Mouse (Mus musculus) neural tube, embryonic 15.5 days (tissue): ENCODE measurements around the gene Rasal2. TPM values are rescaled to one million over a fixed set of nuclear protein-coding genes. Genes with fewer than 3 reads are reported as not detected.
A peak's percentile ranks its signal among the peaks of the same experiment; 100 is the strongest.

Experiments
- ATAC-seq: fragments of 200-750 bp; cut with Nextera tagmentation; 2 replicates; pipeline ENCODE4 v1.8.0; 2017; ENCODE audit warnings: mild to moderate bottlenecking, moderate TSS enrichment, moderate library complexity; ENCODE audit not compliant: low FRiP score
- H3K27ac ChIP-seq: fragments of 300-500 bp; sonication (generic); replicated peaks from 2 replicates; pipeline ENCODE4 v1.5.1; 2015; ENCODE audit warnings: mild to moderate bottlenecking, inconsistent platforms
- H3K27me3 ChIP-seq: fragments of 300-500 bp; sonication (generic); replicated peaks from 2 replicates; pipeline ENCODE4 v1.6.1; 2015; ENCODE audit warnings: inconsistent platforms
- H3K36me3 ChIP-seq: fragments of 300-500 bp; sonication (generic); 2 replicates; pipeline ENCODE4 v1.6.1; 2015; ENCODE audit warnings: inconsistent platforms
- H3K4me1 ChIP-seq: fragments of 300-500 bp; sonication (generic); 2 replicates; pipeline ENCODE4 v1.6.1; 2015; ENCODE audit warnings: inconsistent platforms
- H3K4me2 ChIP-seq: fragments of 300-500 bp; sonication (generic); 2 replicates; pipeline ENCODE4 v1.6.1; 2015; ENCODE audit warnings: inconsistent platforms, mild to moderate bottlenecking, moderate library complexity
- H3K4me3 ChIP-seq: fragments of 300-500 bp; sonication (generic); replicated peaks from 2 replicates; pipeline ENCODE4 v1.5.1; 2015; ENCODE audit warnings: mild to moderate bottlenecking, inconsistent platforms
- H3K9ac ChIP-seq: fragments of 300-500 bp; sonication (generic); replicated peaks from 2 replicates; pipeline ENCODE4 v1.6.1; 2015; ENCODE audit warnings: mild to moderate bottlenecking, inconsistent platforms
- H3K9me3 ChIP-seq: fragments of 300-500 bp; sonication (generic); replicated peaks from 2 replicates; pipeline ENCODE4 v1.6.1; 2016; ENCODE audit warnings: inconsistent platforms
- WGBS: fragments of 180-500 bp; shearing (Covaris S2); methylation state at CpG from one replicate; pipeline ENCODE4 v1.1.7; 2015; ENCODE audit warnings: mixed read lengths; 5-methylcytosine and 5-hydroxymethylcytosine counted together
- polyA plus RNA-seq: library from polyadenylated mRNA; unstranded; fragments of >200 nt; fragmentation: Nextera tagmentation; extraction: Ambion mirVana; gene quantifications from 2 replicates; pipeline ENCODE4 v1.2.1, GENCODE M21; 2015

The Rasal2 gene
- polyA plus RNA-seq, result 34.2 and 39.1 TPM in 2 replicates

- Histone ChIP-seq H3K4me1 (peaks cover 13% of the 10 kb centered on the region), H3K4me3 (peak within 1 kb of the TSS; percentile 94), H3K9me3 (no peaks in the 10 kb centered on the region), H3K27ac (peak within 1 kb of the TSS; percentile 98), H3K27me3 (no peaks in the 10 kb centered on the region), H3K9ac (peak within 1 kb of the TSS; percentile 85), H3K4me2 (peak within 1 kb of the TSS; percentile 72), H3K36me3 (no peaks in the 10 kb centered on the region)
- under 1% methylated on average over 62 of the region's 62 CpGs for WGBS
- peak; percentile 99 for ATAC-seq
These were observed at the start of gene Rasal2 for GRCm38 (mm10) chr1:157412454-157413369. Rasal2 (minus strand) TSS chr1:157412595.

GRCm38 (mm10) chr1:157461276-157461675, 48.9 kb upstream of the Rasal2 start:
- no peak overlapping the region for H3K27ac ChIP-seq
- no peak overlapping the region for H3K4me3 ChIP-seq
- H3K4me1 ChIP-seq, result peaks cover 10% of the 10 kb centered on the region
- H3K4me2 ChIP-seq, result no peak overlapping the region
- no peak overlapping the region for H3K9ac ChIP-seq
- H3K36me3 ChIP-seq, result no peaks in the 10 kb centered on the region
- no peaks in the 10 kb centered on the region for H3K9me3 ChIP-seq
- no peak for ATAC-seq
- no peaks in the 10 kb centered on the region for H3K27me3 ChIP-seq
- 98% methylated on average over 5 of the region's 5 CpGs for WGBS

GRCm38 (mm10) chr1:157459904-157460303, 47.5 kb upstream of the Rasal2 start:
- H3K4me1 ChIP-seq, result peaks cover 10% of the 10 kb centered on the region
- no peak overlapping the region for H3K4me2 ChIP-seq
- H3K27ac ChIP-seq, result no peak overlapping the region
- 94% methylated on average over 5 of the region's 5 CpGs for WGBS
- no peak overlapping the region for H3K4me3 ChIP-seq
- H3K36me3 ChIP-seq, result no peaks in the 10 kb centered on the region
- ATAC-seq, result no peak
- no peaks in the 10 kb centered on the region for H3K9me3 ChIP-seq
- no peak overlapping the region for H3K9ac ChIP-seq
- no peaks in the 10 kb centered on the region for H3K27me3 ChIP-seq

- H3K9me3 ChIP-seq, result no peaks in the 10 kb centered on the region
- H3K27ac ChIP-seq, result no peak within 1 kb of the TSS
- 4% methylated on average over 27 of the region's 29 CpGs for WGBS
- no peaks in the 10 kb centered on the region for H3K27me3 ChIP-seq
- peak; percentile 79 for ATAC-seq
- H3K4me2 ChIP-seq, result peak within 1 kb of the TSS; percentile 55
- H3K36me3 ChIP-seq, result no peaks in the 10 kb centered on the region
- H3K4me1 ChIP-seq, result peaks cover 10% of the 10 kb centered on the region
- peak within 1 kb of the TSS; percentile 31 for H3K4me3 ChIP-seq
- peak within 1 kb of the TSS; percentile 42; the same call in 1 of the 2 replicates for H3K9ac ChIP-seq
These were observed 46.2 kb upstream of the Rasal2 start, which contains the start of gene Cryzl2 for GRCm38 (mm10) chr1:157458421-157459208. Cryzl2 (plus strand) TSS chr1:157458577.

DNA sequence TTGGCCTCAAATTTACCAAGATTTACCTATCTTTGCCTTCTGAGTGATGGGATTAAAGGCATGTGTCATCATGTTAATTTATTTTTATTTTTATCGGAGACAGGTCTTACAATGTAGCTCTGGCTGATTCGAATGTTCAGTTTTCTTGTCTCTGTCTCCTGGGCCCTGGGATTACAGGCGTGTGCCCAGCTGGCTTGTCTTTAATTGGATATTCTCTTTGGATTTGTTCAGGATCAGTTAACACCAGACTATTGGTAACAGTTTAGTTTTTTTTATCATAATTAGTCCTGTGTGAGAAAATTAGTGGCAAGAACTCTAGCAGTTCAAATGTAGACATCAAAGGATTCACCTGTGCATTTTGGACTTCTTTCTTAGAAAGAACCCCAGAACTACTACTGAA, 45.4 kb upstream of the Rasal2 start:
- Histone ChIP-seq H3K4me2 (no peak overlapping the region), H3K9ac (no peak overlapping the region), H3K4me1 (peaks cover 12% of the 10 kb centered on the region), H3K27me3 (no peaks in the 10 kb centered on the region), H3K36me3 (no peaks in the 10 kb centered on the region), H3K9me3 (no peaks in the 10 kb centered on the region), H3K4me3 (no peak overlapping the region), H3K27ac (no peak overlapping the region)
- ATAC-seq, result no peak
- 40% methylated on average over 3 of the region's 3 CpGs for WGBS

- no peak for ATAC-seq
- 73% methylated on average over 6 of the region's 6 CpGs for whole genome bisulfite sequencing
These were observed 42.5 kb upstream of the Rasal2 start for GRCm38 (mm10) chr1:157454876-157455275.

DNA sequence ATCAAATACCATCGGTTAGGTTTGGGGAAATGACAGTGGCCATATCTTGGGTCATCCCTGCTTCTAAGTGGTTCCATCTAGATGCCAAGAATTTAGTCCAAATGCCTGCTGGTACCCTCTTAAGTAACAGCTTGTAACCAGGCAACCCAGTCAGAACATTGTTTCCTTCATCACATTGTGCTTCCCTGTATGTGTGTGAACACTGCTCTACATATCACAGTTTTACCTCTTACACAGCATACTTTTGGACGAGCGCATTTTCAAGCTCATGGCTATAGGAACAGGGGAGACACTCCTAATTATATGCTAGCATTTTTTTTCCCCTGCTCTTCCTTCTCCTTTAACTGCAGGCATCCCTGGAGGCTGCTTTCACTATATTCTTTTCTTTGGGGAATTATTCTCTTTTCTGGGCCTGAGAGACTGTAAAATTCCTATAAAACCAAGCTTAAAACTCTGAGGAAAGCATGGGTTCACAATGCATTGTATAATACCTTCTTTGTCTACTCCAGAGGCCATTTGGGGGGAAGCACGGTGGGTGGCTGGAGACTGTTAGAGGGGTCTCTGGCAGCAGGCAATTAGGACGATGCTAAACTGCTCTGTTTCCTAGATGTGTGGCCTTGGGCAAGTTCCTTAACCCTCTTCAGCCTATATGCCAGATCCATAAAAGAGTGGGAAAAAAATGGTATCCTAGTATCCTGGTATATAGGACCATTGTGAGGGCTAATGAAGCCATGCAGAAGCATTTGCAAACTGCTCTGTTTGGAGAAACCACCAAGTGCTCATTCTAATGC, 40.6 kb upstream of the Rasal2 start:
- ATAC-seq, result no peak
- WGBS, result 22% methylated on average over 5 of the region's 5 CpGs
- Histone ChIP-seq H3K9ac (no peak overlapping the region), H3K4me2 (no peak overlapping the region), H3K36me3 (no peaks in the 10 kb centered on the region), H3K4me1 (peaks cover 21% of the 10 kb centered on the region), H3K9me3 (no peaks in the 10 kb centered on the region), H3K27me3 (no peaks in the 10 kb centered on the region; the same call in 1 of the 2 replicates), H3K4me3 (no peak overlapping the region), H3K27ac (no peak overlapping the region)

More at GRCm38 (mm10) chr1:157454876-157455275, 42.5 kb upstream of the Rasal2 start:
- no peaks in the 10 kb centered on the region for H3K9me3 ChIP-seq
- no peak overlapping the region for H3K27ac ChIP-seq
- no peaks in the 10 kb centered on the region for H3K36me3 ChIP-seq
- no peak overlapping the region for H3K9ac ChIP-seq
- no peak overlapping the region for H3K4me3 ChIP-seq
- no peaks in the 10 kb centered on the region; the same call in 1 of the 2 replicates for H3K27me3 ChIP-seq
- H3K4me1 ChIP-seq, result peaks cover 21% of the 10 kb centered on the region
- no peak overlapping the region for H3K4me2 ChIP-seq

DNA sequence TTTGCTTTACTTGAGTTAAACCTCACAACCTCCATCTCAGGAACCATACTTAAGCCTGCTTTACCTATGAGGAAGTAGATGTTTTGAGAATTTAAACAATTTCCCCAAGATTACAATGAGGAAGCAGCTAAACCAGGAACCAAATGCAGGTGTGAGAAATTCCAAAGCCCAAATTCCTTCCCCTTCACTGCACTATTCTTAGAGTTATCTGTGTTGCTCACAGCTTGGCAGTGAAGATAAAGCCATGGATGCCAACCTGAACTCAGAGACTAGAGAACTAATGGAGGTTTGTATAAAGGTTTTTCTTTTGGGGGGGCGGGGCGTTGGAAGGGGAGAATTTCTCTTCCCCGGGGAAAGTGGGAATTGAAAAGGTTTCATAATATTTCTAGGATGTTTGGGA, 39.9 kb upstream of the Rasal2 start:
- no peaks in the 10 kb centered on the region for H3K9me3 ChIP-seq
- whole genome bisulfite sequencing, result 83% methylated on average over 3 of the region's 3 CpGs
- no peaks in the 10 kb centered on the region; the same call in 1 of the 2 replicates for H3K27me3 ChIP-seq
- H3K4me1 ChIP-seq, result peaks cover 21% of the 10 kb centered on the region
- no peaks in the 10 kb centered on the region for H3K36me3 ChIP-seq
- no peak for ATAC-seq
- H3K4me3 ChIP-seq, result no peak overlapping the region
- H3K27ac ChIP-seq, result no peak overlapping the region
- no peak overlapping the region for H3K4me2 ChIP-seq
- no peak overlapping the region for H3K9ac ChIP-seq

DNA sequence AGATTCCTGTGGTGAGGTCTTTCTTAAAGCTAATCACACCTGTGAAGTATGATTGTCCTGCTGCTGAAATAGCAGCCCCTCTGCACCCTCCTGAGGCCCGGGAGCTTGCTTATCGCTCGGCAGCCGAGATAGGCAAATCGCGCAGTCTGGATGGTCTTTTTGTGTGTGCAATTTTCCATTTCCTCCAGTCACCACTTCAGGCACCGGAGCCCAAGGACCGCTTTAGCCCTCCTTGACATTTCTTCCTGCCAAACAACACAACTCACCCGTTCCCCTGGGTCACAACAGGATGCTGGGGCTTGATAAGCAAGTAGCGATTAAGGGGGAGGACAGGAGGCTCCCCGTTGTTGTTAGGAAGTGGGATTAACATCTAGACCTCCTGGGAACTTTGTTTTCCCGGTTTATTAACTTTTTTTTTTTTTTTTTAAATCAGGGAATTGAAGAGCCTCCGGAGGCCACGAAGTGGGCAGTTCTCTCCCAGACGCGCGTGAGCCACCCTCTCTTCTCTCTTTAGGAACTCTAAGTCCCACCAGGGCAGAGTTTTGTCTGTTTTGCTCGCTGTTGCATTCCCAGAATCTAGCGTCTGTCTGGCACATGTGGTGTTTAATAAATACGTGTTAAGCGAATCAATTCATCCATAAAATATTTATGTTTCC, 37.7 kb upstream of the Rasal2 start:
- Histone ChIP-seq H3K36me3 (no peaks in the 10 kb centered on the region), H3K27ac (no peak overlapping the region), H3K9ac (0 out of 2 replicates have a peak overlapping the region, but pooled peaks have one; percentile 26), H3K9me3 (no peaks in the 10 kb centered on the region), H3K4me2 (peak overlapping the region; percentile 49), H3K27me3 (no peaks in the 10 kb centered on the region; the same call in 1 of the 2 replicates), H3K4me1 (peaks cover 21% of the 10 kb centered on the region), H3K4me3 (peak overlapping the region; percentile 21)
- 14% methylated on average over 21 of the region's 21 CpGs for WGBS
- no peak for ATAC-seq

DNA sequence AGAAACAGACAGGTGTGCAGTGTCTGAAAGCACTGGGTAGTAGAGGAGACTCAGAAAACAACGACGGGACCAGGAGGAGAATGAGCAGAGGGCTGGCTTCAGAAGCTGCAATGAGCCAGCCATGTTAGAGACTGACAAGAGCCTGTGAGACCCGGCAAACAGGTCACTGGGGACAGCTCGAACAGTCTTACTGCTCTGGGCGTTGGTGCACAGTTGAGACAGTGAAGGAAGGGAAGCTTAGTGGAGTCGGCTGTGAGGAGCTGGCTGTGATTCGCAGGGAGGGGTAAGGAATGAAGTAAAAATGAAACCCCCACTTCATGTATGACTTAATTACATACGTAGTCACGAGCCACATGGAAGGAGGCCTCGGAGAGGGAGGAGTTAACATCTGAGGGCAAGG, 37.1 kb upstream of the Rasal2 start:
- ATAC-seq, result no peak
- peak overlapping the region; percentile 49 for H3K4me2 ChIP-seq
- 19% methylated on average over 10 of the region's 10 CpGs for WGBS
- peak overlapping the region; percentile 21 for H3K4me3 ChIP-seq
- no peaks in the 10 kb centered on the region; the same call in 1 of the 2 replicates for H3K27me3 ChIP-seq
- H3K9ac ChIP-seq, result 0 out of 2 replicates have a peak overlapping the region, but pooled peaks have one; percentile 26
- no peaks in the 10 kb centered on the region for H3K9me3 ChIP-seq
- no peaks in the 10 kb centered on the region for H3K36me3 ChIP-seq
- peaks cover 25% of the 10 kb centered on the region for H3K4me1 ChIP-seq
- no peak overlapping the region for H3K27ac ChIP-seq
